Mouse (Mus musculus) neural tube, embryonic 13.5 days (tissue): ENCODE results near the gene 1700092M07Rik. TPM values are rescaled to one million over a fixed set of nuclear protein-coding genes. Genes with fewer than 3 reads are reported as not detected.
A peak's percentile ranks its signal among the peaks of the same experiment; 100 is the strongest.
"Not testable (repeated sequence)": the region's sequence is repeated elsewhere in the genome, so short reads cannot be mapped to it uniquely, and the experiment has no call there.

Source experiments
- ATAC-seq: fragments of 200-750 bp; cut with Nextera tagmentation; 2 replicates; pipeline ENCODE4 v1.8.0; 2017; ENCODE audit warnings: low read depth, mild to moderate bottlenecking, moderate TSS enrichment, moderate library complexity
- H3K27ac ChIP-seq: fragments of 300-500 bp; sonication (generic); replicated peaks from 2 replicates; pipeline ENCODE4 v1.5.1; 2015; ENCODE audit warnings: moderate library complexity, mild to moderate bottlenecking, inconsistent platforms
- H3K27me3 ChIP-seq: fragments of 300-500 bp; sonication (generic); 2 replicates; pipeline ENCODE4 v1.6.1; 2015; ENCODE audit warnings: mild to moderate bottlenecking, inconsistent platforms
- H3K36me3 ChIP-seq: fragments of 300-500 bp; sonication (generic); 2 replicates; pipeline ENCODE4 v1.6.1; 2015; ENCODE audit warnings: mild to moderate bottlenecking, inconsistent platforms
- H3K4me1 ChIP-seq: fragments of 300-500 bp; sonication (generic); replicated peaks from 2 replicates; pipeline ENCODE4 v1.6.1; 2015; ENCODE audit warnings: inconsistent platforms
- H3K4me2 ChIP-seq: fragments of 300-500 bp; sonication (generic); 2 replicates; pipeline ENCODE4 v1.6.1; 2015; ENCODE audit warnings: inconsistent platforms, mild to moderate bottlenecking, moderate library complexity
- H3K4me3 ChIP-seq: fragments of 300-500 bp; sonication (generic); 2 replicates; pipeline ENCODE4 v1.5.1; 2015; ENCODE audit warnings: mild to moderate bottlenecking, inconsistent platforms
- H3K9ac ChIP-seq: fragments of 300-500 bp; sonication (generic); 2 replicates; pipeline ENCODE4 v1.6.1; 2015; ENCODE audit warnings: moderate library complexity, mild to moderate bottlenecking, inconsistent platforms
- H3K9me3 ChIP-seq: fragments of 300-500 bp; sonication (generic); 2 replicates; pipeline ENCODE4 v1.6.1; 2016; ENCODE audit warnings: inconsistent platforms
- WGBS: fragments of 180-500 bp; shearing (Covaris S2); methylation state at CpG from one replicate; pipeline ENCODE4 v1.1.7; 2015; 5-methylcytosine and 5-hydroxymethylcytosine counted together
- polyA plus RNA-seq: library from polyadenylated mRNA; unstranded; fragments of >200 nt; fragmentation: Nextera tagmentation; extraction: Ambion mirVana; gene quantifications from 2 replicates; pipeline ENCODE4 v1.2.1, GENCODE M21; 2015

Gene 1700092M07Rik
- polyA plus RNA-seq, 1 experiment from 2014 or later, result 1.6 TPM

DNA sequence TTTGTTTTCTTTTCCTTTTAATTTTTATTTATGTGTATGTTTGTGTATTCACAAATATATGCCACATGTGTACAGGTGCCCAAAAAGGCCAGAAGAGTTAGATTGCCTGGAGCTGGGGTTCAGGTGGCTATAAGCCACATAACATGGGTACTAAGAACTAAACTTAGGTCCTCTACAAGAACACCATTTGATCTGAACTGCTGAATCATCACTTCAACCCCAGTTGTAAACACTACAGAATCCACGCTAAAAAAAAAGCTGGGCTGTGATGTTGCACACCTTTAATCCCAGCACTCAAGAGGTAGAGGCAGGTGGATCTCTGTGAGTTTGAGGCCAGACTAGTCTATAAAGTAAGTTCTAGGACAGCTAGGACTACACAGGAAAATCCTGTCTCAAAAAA is 19.1 kb upstream of the 1700092M07Rik start:
- Histone ChIP-seq H3K36me3 (peaks cover 21% of the 10 kb centered on the region), H3K4me2 (peak overlapping the region; percentile 79), H3K4me3 (peak overlapping the region; percentile 2; the same call in 1 of the 2 replicates), H3K4me1 (peaks cover 49% of the 10 kb centered on the region), H3K9me3 (no peaks in the 10 kb centered on the region), H3K9ac (no peak overlapping the region), H3K27me3 (no peaks in the 10 kb centered on the region), H3K27ac (no peak overlapping the region)
- WGBS, result 79% methylated on average over 1 of the region's 1 CpGs
- ATAC-seq, result no peak

- peak overlapping the region; percentile 92 for H3K9ac ChIP-seq
- 59% methylated on average over 4 of the region's 4 CpGs for WGBS
- H3K27me3 ChIP-seq, result no peaks in the 10 kb centered on the region
- ATAC-seq, result 0 out of 2 replicates have a peak, but pooled peaks have one; percentile 0
- peak overlapping the region; percentile 64 for H3K4me3 ChIP-seq
- peaks cover 53% of the 10 kb centered on the region for H3K4me1 ChIP-seq
- no peaks in the 10 kb centered on the region for H3K9me3 ChIP-seq
- peak overlapping the region; percentile 79 for H3K4me2 ChIP-seq
- peaks cover 28% of the 10 kb centered on the region for H3K36me3 ChIP-seq
- H3K27ac ChIP-seq, result peak overlapping the region; percentile 96; the same call in 1 of the 2 replicates
These were observed 18.5 kb upstream of the 1700092M07Rik start for GRCm38 (mm10) chr19:8722021-8722420.

DNA sequence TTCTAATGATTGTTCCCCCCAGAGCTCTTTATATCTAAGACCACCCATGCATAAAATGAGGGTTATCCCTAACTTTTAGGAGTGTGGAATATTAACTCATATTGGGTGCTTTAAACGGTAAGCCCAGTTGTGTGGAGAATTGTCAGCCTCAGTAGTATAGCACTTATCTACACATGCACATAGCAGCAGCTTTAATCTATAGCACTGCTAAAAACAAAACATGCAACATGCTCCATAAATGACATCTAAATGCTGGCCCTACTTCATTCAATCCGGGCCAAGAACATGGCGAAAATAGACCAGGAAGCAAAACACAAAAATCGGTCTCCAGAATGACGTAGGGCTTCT is 18.0 kb upstream of the 1700092M07Rik start:
- Histone ChIP-seq H3K9ac (peak overlapping the region; percentile 92), H3K4me3 (peak overlapping the region; percentile 64), H3K4me1 (peaks cover 53% of the 10 kb centered on the region), H3K36me3 (peaks cover 30% of the 10 kb centered on the region), H3K9me3 (no peaks in the 10 kb centered on the region), H3K27ac (peak overlapping the region; percentile 96), H3K4me2 (peak overlapping the region; percentile 79), H3K27me3 (no peaks in the 10 kb centered on the region)
- 2% methylated on average over 5 of the region's 5 CpGs for WGBS
- ATAC-seq, result peak; percentile 20

DNA sequence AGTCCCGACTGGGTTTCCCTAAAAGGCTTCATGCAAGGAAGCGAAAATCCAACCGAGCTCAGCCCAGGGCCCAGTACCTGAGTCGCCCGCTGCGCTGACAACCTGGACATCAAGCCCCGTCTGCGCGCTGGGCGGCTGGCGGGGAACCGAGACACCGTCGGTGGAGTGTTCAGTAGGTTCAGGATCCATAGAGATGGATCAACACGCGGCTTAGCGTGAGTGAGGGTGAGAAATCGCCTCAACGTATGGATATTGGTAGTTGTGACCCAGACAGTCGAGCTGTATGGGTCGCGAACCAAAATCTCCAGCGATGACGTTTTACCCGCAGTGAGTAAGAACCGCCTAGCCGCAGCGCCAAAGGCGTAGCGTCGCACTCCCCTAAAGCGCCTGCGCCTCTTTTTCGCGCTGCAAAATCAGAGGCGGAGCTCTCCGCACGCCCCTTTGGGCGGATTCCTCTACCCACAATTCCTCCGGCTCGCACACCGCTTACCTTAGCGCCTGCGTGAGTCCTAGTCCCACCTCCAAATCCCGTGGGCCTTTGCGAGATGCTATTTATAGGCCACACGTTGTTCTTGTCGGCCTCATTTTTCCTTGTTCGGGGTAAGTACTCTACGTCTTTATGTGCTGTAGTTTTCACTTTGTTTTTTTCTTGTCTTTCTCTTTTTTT is 17.5 kb upstream of the 1700092M07Rik start, which contains the start of gene Slc3a2:
Gene Slc3a2, minus strand, starts transcription at position 463 of the 667 bp plus-strand sequence.
- peak; percentile 95 for ATAC-seq
- peaks cover 53% of the 10 kb centered on the region for H3K4me1 ChIP-seq
- H3K36me3 ChIP-seq, result peaks cover 30% of the 10 kb centered on the region
- peak within 1 kb of the TSS; percentile 96 for H3K27ac ChIP-seq
- no peaks in the 10 kb centered on the region for H3K27me3 ChIP-seq
- H3K4me3 ChIP-seq, result peak within 1 kb of the TSS; percentile 64
- H3K4me2 ChIP-seq, result peak within 1 kb of the TSS; percentile 79
- H3K9ac ChIP-seq, result peak within 1 kb of the TSS; percentile 92
- WGBS, result under 1% methylated on average over 50 of the region's 50 CpGs
- no peaks in the 10 kb centered on the region for H3K9me3 ChIP-seq

GRCm38 (mm10) chr19:8723574-8724346 is 16.8 kb upstream of the 1700092M07Rik start:
- Histone ChIP-seq H3K4me1 (peaks cover 53% of the 10 kb centered on the region), H3K4me2 (peak overlapping the region; percentile 79), H3K9me3 (no peaks in the 10 kb centered on the region), H3K36me3 (peaks cover 30% of the 10 kb centered on the region), H3K27ac (peak overlapping the region; percentile 69), H3K9ac (peak overlapping the region; percentile 89), H3K27me3 (no peaks in the 10 kb centered on the region), H3K4me3 (peak overlapping the region; percentile 64)
- WGBS, result under 1% methylated on average over 20 of the region's 20 CpGs
- 0 out of 2 replicates have a peak, but pooled peaks have one; percentile 1 for ATAC-seq

GRCm38 (mm10) chr19:8724392-8724791 is 16.1 kb upstream of the 1700092M07Rik start:
- no peaks in the 10 kb centered on the region for H3K9me3 ChIP-seq
- H3K27me3 ChIP-seq, result no peaks in the 10 kb centered on the region
- WGBS, result 0% methylated on average over 2 of the region's 2 CpGs
- peak overlapping the region; percentile 89 for H3K9ac ChIP-seq
- peaks cover 30% of the 10 kb centered on the region for H3K36me3 ChIP-seq
- peak overlapping the region; percentile 79 for H3K4me2 ChIP-seq
- peaks cover 53% of the 10 kb centered on the region for H3K4me1 ChIP-seq
- H3K27ac ChIP-seq, result peak overlapping the region; percentile 69; the same call in 1 of the 2 replicates
- peak overlapping the region; percentile 64 for H3K4me3 ChIP-seq
- ATAC-seq, result no peak

DNA sequence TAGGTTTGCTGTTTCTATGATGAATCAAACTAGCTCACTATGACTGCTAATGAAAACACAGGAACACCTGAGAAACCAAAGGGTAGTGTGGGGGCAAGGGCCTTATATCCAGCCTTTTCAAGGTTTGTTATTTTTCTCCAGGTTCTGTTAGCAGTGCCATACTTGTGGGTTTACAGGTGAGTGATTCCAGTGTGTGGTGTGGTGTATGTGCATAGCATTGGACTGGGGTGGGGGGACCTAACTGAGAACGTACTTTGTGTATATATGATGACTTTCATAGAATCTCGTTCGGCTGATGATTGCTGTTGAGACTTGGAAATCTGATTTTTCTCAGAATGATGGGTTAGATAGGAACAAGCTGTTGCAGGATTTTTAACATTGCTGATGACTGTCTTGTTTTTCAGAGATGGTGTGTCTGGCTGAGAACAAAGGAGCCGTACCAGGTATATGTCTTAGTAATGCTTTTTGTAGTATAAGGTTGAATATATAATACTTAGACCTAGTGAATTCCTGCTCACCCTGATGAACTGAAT is 15.4 kb upstream of the 1700092M07Rik start:
- H3K9ac ChIP-seq, result peak overlapping the region; percentile 89
- no peaks in the 10 kb centered on the region for H3K27me3 ChIP-seq
- 55% methylated on average over 4 of the region's 4 CpGs for WGBS
- H3K9me3 ChIP-seq, result no peaks in the 10 kb centered on the region
- H3K4me1 ChIP-seq, result peaks cover 53% of the 10 kb centered on the region
- no peak for ATAC-seq
- H3K4me2 ChIP-seq, result peak overlapping the region; percentile 79
- 0 out of 2 replicates have a peak overlapping the region, but pooled peaks have one; percentile 9 for H3K27ac ChIP-seq
- peaks cover 30% of the 10 kb centered on the region for H3K36me3 ChIP-seq
- H3K4me3 ChIP-seq, result peak overlapping the region; percentile 64

DNA sequence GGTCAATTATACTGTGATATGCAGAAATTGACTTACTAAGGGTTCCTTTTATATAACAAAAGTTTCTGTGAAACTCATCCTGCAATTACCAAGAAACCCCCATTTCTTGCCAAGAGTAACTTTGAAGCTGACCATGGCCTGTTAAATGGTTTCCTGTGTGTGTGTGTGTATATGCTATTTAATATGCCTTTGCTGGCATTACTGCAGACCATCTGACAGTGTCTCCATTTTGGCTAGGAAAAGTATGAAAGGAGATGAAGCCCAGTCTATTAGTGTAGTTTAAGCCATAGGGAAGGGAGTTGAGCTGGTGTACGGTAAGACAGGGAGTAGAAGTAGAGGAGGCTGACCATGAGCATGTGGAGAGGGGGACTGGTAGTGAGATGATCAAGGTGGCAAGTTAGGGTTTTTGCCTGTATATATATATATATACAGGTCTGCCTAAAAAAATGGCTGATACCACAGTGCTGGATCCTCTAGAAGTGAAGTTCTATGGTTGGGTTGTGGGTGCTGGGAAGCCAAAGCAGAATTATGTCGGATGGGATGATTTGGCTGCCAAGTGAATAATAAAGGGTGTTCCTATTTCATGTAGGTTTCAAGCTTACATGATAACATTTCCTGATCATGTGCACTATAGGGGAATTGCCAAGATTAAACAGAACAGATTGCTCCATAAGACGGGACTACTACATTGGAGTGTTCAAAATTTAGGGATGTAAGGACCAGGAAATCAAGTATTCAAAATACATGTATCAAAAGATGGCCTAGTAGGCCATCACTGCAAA is 13.7 kb upstream of the 1700092M07Rik start:
- Histone ChIP-seq H3K4me1 (peaks cover 36% of the 10 kb centered on the region), H3K4me3 (no peak overlapping the region), H3K4me2 (no peak overlapping the region), H3K36me3 (peaks cover 30% of the 10 kb centered on the region), H3K9me3 (no peaks in the 10 kb centered on the region), H3K27ac (no peak overlapping the region), H3K27me3 (no peaks in the 10 kb centered on the region), H3K9ac (no peak overlapping the region)
- no peak for ATAC-seq
- 13% methylated on average over 3 of the region's 3 CpGs for WGBS

- no peak for ATAC-seq
- 28% methylated on average over 5 of the region's 5 CpGs for WGBS
- Histone ChIP-seq H3K36me3 (peaks cover 30% of the 10 kb centered on the region), H3K4me3 (no peak overlapping the region), H3K27ac (no peak overlapping the region), H3K4me2 (no peak overlapping the region), H3K9ac (no peak overlapping the region), H3K4me1 (peaks cover 29% of the 10 kb centered on the region), H3K9me3 (no peaks in the 10 kb centered on the region), H3K27me3 (no peaks in the 10 kb centered on the region)
These were observed 12.9 kb upstream of the 1700092M07Rik start for GRCm38 (mm10) chr19:8727495-8728114.

- Histone ChIP-seq H3K36me3 (peaks cover 30% of the 10 kb centered on the region), H3K4me1 (peaks cover 29% of the 10 kb centered on the region)
- not testable (repeated sequence) for H3K4me3 ChIP-seq, H3K9me3 ChIP-seq, H3K9ac ChIP-seq, ATAC-seq, H3K27me3 ChIP-seq, H3K27ac ChIP-seq, H3K4me2 ChIP-seq
- 43% methylated on average over 3 of the region's 3 CpGs for WGBS
These were observed 12.0 kb upstream of the 1700092M07Rik start for GRCm38 (mm10) chr19:8728335-8729099.

DNA sequence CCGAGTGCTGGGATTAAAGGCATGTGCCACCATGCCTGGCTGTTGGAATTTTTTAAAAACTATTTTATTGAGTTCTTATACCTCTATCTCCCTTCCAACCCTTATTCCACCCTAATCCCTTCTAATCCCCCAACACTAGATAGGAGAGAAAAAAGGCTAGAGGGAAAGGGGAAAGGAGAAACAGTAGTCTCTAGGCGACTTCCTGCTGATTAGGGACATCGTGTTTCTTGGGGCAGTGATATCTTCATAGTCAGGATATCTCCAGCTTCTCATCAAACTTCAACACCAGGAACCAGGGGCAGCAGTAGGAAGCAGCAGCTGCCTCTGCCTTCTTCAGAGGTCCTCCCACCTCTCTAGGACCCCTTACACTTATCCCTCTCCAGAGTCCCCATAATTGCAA is 6.2 kb upstream of the 1700092M07Rik start:
- Histone ChIP-seq H3K4me1 (peaks cover 19% of the 10 kb centered on the region), H3K27me3 (no peaks in the 10 kb centered on the region), H3K36me3 (peaks cover 18% of the 10 kb centered on the region), H3K4me3 (no peak overlapping the region), H3K9me3 (no peaks in the 10 kb centered on the region), H3K9ac (no peak overlapping the region), H3K27ac (no peak overlapping the region), H3K4me2 (no peak overlapping the region)
- ATAC-seq, result no peak
- 78% methylated on average over 3 of the region's 3 CpGs for WGBS
